Mouse (Mus musculus): ENCODE measurements at regions not wholly inside any gene's neighbourhood (a gene's known extent, or its start where the extent isn't known, plus 50 kb on each side); places are given as distances from the start of the nearest gene placed in this dataset.

GRCm38 (mm10) chr4:81927176-81927714, 484.6 kb upstream of the Mpdz start:
- TF ChIP-seq CTCF (IDR thresholded peaks at IDR 0.05; ENCODE audit: low read depth, low read length) (no peak), POLR2A (IDR thresholded peaks at IDR 0.05; ENCODE audit: extremely low read depth, insufficient read depth, low read length) (no peak)

All from liver, adult 2 months (tissue).